Mouse (Mus musculus) megakaryocyte, embryonic 14.5 days (primary cell): Measurements from ENCODE around the gene Slc22a15.
"Not testable (repeated sequence)": the region's sequence is repeated elsewhere in the genome, so short reads cannot be mapped to it uniquely, and the experiment has no call there.

Experiments
- FLI1 ChIP-seq: IDR thresholded peaks from 2 replicates; pipeline ENCODE4 v1.6.1; 2012; ENCODE audit warnings: low read length, inconsistent platforms, mixed read lengths
- GATA1 ChIP-seq: IDR thresholded peaks from 3 replicates; pipeline ENCODE4 v1.6.1; 2012; ENCODE audit warnings: mixed read lengths, low read length, inconsistent platforms, borderline replicate concordance

- not testable (repeated sequence) for TF ChIP-seq FLI1, GATA1
Measured at GRCm38 (mm10) chr3:101820708-101821107, 103.5 kb downstream of the Slc22a15 start.
